Mouse (Mus musculus) retina, postnatal 7 days (tissue): ENCODE data around the gene Nrcam.
"Not testable (repeated sequence)": the region's sequence is repeated elsewhere in the genome, so short reads cannot be mapped to it uniquely, and the experiment has no call there.

Experiments
- DNase-seq: peaks from one replicate; pipeline ENCODE4 v3.0.0-alpha.2; 2012; ENCODE audit warnings: low read depth, low spot score

Nrcam gene

GRCm38 (mm10) chr12:44328381-44329315 is at the start of gene Nrcam:
Gene Nrcam (plus strand): TSS chr12:44328885.
- peak; percentile 69 for DNase-seq

DNA sequence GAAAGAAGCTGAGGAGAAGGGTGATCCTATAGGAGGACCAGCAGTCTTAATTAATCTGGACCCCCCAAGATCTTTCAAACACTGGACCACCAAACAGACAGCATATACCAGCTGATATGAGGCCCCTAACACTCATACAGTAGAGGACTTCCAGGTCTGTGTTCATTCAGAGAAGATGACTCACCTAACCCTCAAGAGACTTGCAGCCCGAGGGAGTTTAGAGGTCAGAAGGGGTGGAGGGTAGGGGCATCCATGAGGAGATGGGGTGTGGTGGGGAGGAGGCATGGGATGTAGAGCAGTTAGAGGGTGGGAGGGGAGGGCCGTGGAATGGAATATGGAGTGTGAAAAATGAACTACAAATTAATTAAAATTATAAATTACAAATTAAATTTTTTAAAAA is 48.5 kb upstream of the Nrcam start:
- DNase-seq: not testable (repeated sequence)

DNA sequence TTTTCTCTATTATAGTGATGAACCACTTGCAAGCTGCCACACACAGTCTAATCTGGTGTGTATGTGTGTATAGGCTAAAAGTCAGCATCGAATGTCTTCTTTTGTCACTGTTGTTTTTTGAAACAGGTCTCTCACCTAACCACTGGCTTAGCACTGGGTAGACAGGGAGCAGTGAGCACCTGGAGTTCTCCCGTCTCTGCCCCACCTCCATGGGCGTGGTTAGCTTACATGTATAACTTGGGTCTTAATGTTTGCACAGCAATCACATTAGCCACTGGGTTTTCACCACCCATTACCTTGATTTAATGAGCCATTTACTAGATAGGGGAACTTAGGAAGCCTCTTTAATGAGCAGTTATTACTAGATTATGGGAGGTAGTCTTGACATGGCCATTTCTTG is 47.2 kb upstream of the Nrcam start:
- no peak for DNase-seq

DNA sequence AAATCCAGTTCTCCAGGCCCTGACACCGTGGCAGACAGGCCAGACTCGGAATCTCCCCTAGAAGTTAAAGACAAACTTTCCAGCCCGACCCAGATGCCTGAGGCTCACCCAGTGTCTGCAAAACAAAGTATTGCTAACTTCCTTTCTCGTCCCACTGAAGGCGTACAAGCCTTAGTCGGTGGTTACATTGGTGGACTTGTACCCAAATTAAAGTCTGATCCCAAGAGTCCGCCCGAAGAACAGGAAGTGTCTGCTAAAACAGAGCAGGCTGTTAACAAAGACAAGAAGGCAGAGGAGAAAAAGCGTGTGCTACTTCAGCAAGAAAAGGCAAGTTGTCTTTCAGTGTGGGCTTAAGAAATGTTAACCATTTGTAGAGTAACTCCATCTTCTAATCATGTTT is 45.3 kb upstream of the Nrcam start:
- DNase-seq: no peak

DNA sequence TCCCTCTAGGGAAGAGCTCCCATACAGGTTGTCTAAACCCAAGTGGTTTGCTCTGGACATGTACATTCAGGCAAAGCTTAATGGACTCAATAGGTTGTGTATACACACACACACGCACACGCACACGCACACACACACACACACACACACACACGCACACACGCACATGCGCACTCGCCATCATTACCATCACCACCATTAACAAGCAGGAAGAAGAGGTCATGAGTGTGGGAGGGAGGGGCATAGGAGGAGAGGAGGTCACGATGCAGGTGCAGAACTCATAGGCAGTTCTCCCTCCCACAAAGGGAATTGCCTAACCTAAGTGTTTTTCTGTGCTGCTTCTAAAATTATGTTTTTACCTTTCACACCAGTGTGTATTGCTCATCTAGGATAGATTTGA is 41.7 kb upstream of the Nrcam start:
- no peak for DNase-seq

DNA sequence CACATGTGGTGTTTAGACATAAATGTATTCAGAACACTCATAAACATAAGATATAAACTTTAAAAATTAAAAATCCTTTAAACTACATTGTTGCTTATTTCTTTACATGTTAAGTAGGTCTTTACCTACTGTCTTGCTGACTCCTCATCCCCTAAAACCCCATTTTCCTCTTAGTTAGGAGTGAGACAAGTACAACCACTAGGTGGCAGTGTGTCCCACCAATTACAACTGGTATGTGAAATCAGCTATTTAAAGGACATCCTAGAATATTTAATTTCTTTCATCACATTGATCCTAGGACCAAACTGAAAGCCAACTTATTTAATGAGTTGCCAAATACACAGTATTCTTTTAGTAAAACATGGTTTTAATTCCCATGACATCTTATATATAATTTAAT is 36.4 kb upstream of the Nrcam start:
- peak; percentile 53 for DNase-seq

DNA sequence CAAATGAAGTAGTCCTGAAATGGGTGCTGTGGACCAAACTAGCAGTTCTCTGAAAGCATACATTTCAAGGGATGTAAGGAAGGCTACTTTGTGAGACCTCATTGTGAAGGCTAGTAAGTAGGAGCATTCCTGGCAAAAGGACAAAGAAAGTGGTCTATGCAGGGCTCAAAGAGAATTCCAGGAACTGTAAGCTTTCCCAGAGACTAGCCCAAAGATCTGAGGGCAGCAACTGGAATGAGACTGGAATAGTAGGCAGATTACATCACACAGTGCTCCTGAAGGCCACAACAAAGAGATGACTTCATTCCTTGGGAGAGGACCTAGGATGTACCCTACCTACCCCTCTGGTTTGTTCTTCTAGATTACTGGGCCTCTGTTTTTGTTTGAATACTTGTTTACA is 27.9 kb upstream of the Nrcam start:
- DNase-seq: no peak

DNA sequence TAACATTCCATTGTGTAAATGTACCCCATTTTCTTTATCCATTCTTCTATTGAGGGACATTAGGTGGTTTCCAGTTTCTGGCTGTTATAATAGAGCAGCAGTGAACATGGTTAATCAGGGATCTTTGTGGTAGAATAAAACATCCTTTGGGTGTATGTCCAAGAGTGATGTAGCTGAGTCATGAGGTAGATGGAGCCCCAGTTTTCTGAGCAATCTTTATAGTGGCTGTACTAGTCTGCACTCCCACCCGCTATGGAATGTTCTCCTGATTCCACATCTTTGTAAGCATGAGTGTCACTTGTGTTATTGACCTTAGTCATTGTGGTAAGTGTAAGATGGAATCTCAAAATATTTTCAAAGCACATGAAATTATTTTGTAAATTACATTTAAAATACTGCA is 24.7 kb upstream of the Nrcam start:
- no peak for DNase-seq

GRCm38 (mm10) chr12:44304869-44305268 is 23.8 kb upstream of the Nrcam start:
- no peak for DNase-seq

DNA sequence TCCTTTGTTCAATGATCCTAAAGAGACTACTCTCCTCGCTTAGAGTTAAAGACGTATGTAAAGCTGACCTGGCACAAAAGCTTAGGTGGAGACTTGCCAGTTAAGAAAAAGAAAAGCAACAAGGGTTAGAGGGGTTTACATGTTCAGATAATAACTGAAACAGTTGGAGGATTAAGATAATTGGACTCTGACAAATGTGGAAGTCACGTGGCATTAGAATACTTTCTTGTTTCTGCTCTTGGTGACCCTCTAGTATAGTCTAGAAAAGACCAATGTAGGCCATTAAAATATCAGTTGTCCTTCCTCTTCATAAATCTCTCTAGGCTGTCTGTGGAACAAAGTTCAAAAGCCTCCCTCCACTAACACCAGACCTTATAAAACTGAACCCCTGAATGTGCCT is 20.5 kb upstream of the Nrcam start:
- DNase-seq: no peak

GRCm38 (mm10) chr12:44315212-44315611 is 13.5 kb upstream of the Nrcam start:
- no peak for DNase-seq

- DNase-seq: no peak
Observed at GRCm38 (mm10) chr12:44325091-44325490, 3.6 kb upstream of the Nrcam start.

GRCm38 (mm10) chr12:44327452-44327851 is 1.2 kb upstream of the Nrcam start:
- DNase-seq: no peak

- peak; percentile 28 for DNase-seq
Observed at GRCm38 (mm10) chr12:44329316-44330215, 881 bp downstream of the Nrcam start.

DNA sequence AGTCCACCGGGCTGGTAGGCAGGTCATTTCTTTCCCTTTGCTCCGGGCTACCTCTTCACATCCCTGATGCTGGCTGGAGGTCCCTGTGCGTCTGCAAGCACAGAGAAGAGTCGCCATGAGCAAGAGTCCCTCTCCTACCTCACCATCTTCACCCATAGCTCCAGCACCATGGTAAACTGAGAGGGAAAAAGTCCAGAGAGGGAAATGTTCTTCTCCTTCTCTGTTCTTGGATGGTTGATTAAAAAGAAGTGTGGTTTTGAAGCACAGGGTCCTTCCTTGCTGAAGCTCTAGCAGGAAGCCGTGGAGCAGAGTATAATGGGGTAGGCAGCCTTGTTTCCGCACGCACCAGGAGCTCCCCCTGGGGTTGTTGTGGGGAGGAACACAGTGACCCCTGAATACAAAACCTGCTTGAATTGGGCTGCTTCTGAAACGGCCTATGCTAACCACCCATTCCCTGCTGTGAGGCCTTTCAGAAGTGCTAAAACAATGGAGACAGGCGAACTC is 1.6 kb downstream of the Nrcam start:
- no peak for DNase-seq

DNA sequence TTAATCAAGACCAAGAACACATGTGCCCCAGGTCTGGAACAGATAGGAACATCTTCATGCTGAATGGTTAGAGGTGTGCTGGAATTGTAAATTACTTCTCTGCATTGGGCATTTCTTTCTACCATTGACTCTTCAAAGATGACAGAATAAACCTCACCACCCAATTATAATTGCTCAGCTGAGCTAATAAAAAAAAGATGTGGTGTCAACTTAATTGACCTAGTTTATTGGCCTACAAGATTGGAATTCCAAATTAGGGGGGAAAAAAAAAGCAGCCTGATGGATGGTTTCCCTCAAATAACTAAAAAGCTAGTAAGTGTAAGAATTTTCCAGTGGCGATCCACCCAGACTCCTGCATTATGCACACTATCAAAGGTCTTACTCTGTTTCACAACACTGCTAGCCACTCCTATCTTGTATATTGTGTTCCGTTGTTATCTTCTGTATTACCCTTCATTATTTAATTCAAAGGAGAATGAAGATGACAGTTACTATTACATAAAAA is 8.5 kb downstream of the Nrcam start:
- no peak for DNase-seq

- DNase-seq: no peak
Observed at GRCm38 (mm10) chr12:44338195-44338622, 9.5 kb downstream of the Nrcam start.

DNA sequence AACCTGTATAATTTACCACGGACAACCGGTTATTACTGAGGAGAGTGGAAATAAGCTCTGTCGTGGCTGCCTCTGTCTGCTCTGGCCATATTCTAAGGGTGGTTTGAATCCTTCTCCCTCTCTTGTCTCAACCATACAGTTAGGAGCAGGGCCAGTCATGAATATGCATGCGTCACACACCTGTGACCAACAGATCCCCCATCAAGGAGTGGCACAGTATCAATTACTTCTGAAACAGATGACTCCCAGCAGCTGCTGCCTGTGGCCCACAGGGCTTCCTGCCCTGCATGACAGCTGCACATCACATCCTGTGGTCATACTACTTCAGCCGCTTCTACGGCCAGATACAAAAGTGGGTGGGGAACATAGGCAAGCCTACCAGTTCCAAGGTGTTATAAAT is 15.4 kb downstream of the Nrcam start:
- DNase-seq: no peak

DNA sequence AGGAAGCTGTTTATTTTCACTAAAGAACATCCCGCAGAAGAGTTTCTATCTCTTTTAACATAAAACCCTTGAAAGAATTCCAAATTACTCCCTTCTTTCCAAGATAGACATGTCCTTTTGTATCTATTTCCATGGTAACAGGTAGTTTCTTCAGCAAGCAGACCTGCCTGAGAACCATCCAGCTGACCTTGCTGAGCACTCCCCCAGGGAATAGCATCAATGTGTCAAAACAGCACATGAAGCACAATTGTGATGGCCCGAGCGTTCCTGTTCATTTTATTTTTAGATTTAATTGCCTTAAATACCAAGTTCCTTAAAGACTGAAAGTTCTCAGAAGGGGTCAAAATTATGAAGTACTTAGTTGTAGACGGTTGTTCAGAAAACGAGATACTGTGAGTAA is 16.6 kb downstream of the Nrcam start:
- no peak for DNase-seq

GRCm38 (mm10) chr12:44346143-44346542 is 17.5 kb downstream of the Nrcam start:
- DNase-seq: no peak

GRCm38 (mm10) chr12:44355116-44355515 is 26.4 kb downstream of the Nrcam start:
- DNase-seq: no peak

DNA sequence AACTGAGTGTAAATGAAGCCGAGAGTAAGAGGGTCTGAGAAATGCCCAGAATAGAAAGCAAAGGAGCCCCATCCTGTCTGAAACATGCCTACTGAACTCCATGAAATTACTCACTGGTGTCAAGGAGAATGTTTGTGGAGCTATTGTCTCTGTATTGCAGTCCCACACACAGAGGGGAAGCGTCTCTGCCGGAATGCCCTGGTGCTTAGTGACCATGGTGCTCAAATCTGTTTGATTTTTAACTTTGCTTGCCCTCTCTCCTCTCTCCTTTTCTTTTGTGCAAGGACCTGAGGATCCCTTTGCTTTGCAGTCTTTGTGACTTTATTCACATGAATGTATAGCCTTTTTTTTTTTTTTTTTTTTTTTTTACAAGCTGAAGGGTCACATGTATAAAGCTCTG is 28.8 kb downstream of the Nrcam start:
- no peak for DNase-seq
